Mouse (Mus musculus): ENCODE measurements around the gene Vmn2r53.
"Not testable (repeated sequence)": the region's sequence is repeated elsewhere in the genome, so short reads cannot be mapped to it uniquely, and the experiment has no call there.

Gene Vmn2r53

GRCm38 (mm10) chr7:12608688-12609087 is at the start of gene Vmn2r53:
Gene Vmn2r53 (minus strand): TSS chr7:12608788.
- DNase-seq (ENCODE audit: low spot score in 2 of 2): no peak

- DNase-seq (ENCODE audit: low spot score in 2 of 2): not testable (repeated sequence)
Observed at GRCm38 (mm10) chr7:12640219-12640618, 31.6 kb upstream of the Vmn2r53 start, which contains the start of gene Vmn2r54. Gene Vmn2r54 (minus strand): TSS chr7:12640319.

All from frontal cortex, postnatal 10 days (tissue).